Mouse (Mus musculus): ENCODE measurements around the gene AF366264.

DNA sequence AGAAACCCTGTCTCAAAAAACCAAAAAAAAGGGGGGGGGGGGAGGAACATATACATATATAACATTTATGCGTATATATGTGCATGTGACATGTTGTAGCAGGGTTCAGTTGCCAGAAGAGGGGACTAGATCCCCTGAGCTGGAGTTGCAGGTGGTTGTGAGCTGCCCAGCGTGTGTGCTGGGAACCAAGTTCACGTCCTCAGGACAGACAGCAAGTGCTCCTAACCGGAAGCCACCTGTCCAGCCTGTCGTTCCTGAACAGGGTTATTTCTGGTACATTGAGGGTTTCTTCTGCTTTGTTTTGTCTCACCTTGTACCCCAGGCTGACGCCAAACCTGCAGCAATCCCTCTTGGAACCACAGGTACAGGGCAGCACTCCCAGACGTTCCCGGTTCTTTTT is 48.6 kb downstream of the AF366264 start:
- no peak for TF ChIP-seq ZC3H11A (IDR thresholded peaks at IDR 0.05; ENCODE audit: borderline replicate concordance, low read depth, low read length)
- TF ChIP-seq MAFK (IDR thresholded peaks at IDR 0.05; ENCODE audit: insufficient read depth, low read depth, low read length): no peak
- TF ChIP-seq CHD2 (IDR thresholded peaks at IDR 0.05; ENCODE audit: low read depth, low read length): no peak
- TF ChIP-seq ZNF384 (IDR thresholded peaks at IDR 0.05; ENCODE audit: low read depth, low read length): no peak

Data from ES-E14 (cell line).